Mouse (Mus musculus): ENCODE results near the gene Olfr789.
A peak's percentile ranks its signal among the peaks of the same experiment; 100 is the strongest.

The Olfr789 gene

DNA sequence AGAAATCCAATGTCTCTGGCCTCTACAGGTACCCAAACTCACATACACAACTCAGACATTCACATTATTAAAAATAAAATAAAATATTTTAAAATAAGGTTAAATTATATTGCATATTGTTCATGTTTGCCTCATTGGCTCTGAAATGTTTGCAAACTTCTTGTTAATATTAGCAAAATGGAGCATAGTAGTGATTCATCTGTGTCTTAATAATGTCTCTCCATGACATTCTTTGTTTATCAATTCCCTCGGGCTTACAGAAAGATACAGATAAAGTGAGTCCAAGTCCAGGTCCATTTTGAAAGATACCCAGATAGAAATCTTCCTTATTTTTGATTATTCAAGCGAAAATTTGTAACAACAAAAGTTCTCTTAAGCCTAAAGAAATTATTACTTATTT, at the start of gene Olfr789:
Olfr789 (plus strand) TSS at position 301 of the 400 bp plus-strand sequence.
- no peak for DNase-seq (ENCODE audit: low spot score in 2 of 2)

DNA sequence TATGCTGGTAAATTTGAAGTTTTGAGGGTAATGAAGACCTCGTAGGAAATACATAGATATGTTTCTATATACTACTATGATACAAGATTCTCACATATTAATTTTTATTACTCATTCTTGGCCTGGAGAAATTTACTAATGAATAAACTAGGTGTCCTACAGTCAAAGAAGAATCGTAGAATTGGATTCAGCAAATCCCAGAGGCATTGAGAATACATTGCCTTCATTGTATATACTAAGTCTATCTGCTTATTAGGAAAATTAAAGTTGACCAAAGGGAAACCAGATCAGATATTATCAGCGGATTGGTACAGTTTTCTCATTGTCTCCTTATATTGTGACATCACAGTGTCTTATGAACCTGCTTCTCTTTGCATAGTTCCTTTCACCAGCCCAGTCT, 23.0 kb upstream of the Olfr789 start, which contains the start of gene Olfr787:
Olfr787 (plus strand) TSS at position 301 of the 400 bp plus-strand sequence.
- DNase-seq (ENCODE audit: low spot score in 2 of 2), result no peak

GRCm38 (mm10) chr10:129470698-129471097, 13.9 kb upstream of the Olfr789 start, which contains the start of gene Olfr788:
TSS of gene Olfr788 (plus strand) at chr10:129470998.
- DNase-seq (ENCODE audit: low spot score in 2 of 2), result no peak

- no peak for DNase-seq (ENCODE audit: low spot score in 2 of 2)
Measured at GRCm38 (mm10) chr10:129473256-129473655, 11.3 kb upstream of the Olfr789 start.

GRCm38 (mm10) chr10:129473723-129474122, 10.8 kb upstream of the Olfr789 start:
- DNase-seq (ENCODE audit: low spot score in 2 of 2), result no peak

- DNase-seq (ENCODE audit: low spot score in 2 of 2), result peak; percentile 10 to 40
Measured at GRCm38 (mm10) chr10:129490101-129490500, 5.5 kb downstream of the Olfr789 start.

- DNase-seq (ENCODE audit: low spot score in 2 of 2), result no peak
Measured at GRCm38 (mm10) chr10:129498192-129498591, 13.6 kb downstream of the Olfr789 start, which contains the start of gene Olfr790. TSS of gene Olfr790 (plus strand) at chr10:129498492.

DNA sequence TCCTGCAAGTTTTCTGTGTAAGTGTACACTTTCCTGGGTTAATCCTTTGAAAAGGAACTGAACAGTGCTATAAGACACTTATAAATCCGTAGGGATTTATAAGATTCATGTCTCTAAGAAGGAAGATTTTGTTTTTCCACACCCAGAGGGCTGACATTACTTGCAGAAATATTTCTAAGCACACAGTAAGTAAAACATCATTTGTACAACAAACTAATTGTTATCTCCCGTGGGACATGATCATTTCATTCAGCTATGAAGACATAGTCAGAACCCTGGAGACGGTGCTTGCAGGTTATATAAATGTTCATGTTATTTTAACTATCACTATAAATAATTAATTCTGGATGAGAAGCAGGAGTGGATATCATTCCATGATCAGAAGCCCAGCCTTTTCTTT, 36.9 kb downstream of the Olfr789 start, which contains the start of gene Olfr791:
Olfr791 (plus strand) TSS at position 301 of the 400 bp plus-strand sequence.
- DNase-seq (ENCODE audit: low spot score in 2 of 2), result no peak

- no peak for DNase-seq (ENCODE audit: low spot score in 2 of 2)
Measured at GRCm38 (mm10) chr10:129538862-129539261, 54.3 kb downstream of the Olfr789 start, which contains the start of gene Olfr792. TSS of gene Olfr792 (plus strand) at chr10:129539162.
